Mouse (Mus musculus) urinary bladder, postnatal 4 days (tissue): ENCODE data around the gene Cdca5.
"Not testable (repeated sequence)": the region's sequence is repeated elsewhere in the genome, so short reads cannot be mapped to it uniquely, and the experiment has no call there.

Experiments used
- DNase-seq, 2 experiments: peaks; one replicate each; pipeline ENCODE4 v3.0.0; 2021 to 2022; ENCODE audit warnings: low spot score in 2 of 2

Cdca5 gene

DNA sequence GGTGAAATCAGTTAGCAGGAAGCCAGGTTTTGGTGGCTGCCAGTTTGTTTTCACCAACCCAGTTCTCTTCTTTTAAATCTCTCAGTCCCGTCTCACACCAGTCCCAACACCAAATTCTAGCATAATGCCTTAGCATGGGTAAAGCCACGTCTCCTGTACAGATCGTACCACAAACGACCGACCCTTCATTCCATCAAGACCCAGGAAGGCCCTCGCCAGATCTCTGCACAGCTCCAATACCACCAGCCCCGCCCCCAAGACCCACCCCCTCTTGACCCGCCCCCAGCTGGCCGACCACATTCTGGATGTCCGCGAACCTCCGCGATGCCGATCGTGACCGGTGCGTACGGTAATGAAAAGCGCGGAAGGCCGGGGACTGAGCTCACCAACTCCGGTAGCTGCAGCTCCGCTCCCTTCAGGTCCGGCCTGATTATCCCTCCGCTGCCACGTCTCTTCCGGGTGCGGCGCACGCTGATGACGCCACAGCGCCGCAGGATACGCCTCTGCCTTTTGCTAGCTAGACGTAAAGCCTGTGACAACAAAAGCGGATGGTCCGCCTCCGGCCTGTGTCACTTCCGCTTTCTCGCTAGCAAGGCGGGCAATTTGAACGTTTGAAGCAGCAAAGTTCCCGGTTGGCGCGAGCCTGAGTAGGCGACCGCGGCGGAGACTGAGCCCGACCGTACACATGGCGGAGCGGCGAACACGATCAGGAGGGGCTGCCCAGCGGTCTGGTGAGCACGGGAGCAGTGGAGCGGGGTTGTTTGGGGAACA is at the start of gene Cdca5, which contains the start of gene Zfpl1:
TSS of gene Cdca5 (plus strand) at position 506 of the 771 bp plus-strand sequence.
TSS of gene Zfpl1 (minus strand) at position 479 of the 771 bp plus-strand sequence.
- DNase-seq = peak; percentile 93 to 95

DNA sequence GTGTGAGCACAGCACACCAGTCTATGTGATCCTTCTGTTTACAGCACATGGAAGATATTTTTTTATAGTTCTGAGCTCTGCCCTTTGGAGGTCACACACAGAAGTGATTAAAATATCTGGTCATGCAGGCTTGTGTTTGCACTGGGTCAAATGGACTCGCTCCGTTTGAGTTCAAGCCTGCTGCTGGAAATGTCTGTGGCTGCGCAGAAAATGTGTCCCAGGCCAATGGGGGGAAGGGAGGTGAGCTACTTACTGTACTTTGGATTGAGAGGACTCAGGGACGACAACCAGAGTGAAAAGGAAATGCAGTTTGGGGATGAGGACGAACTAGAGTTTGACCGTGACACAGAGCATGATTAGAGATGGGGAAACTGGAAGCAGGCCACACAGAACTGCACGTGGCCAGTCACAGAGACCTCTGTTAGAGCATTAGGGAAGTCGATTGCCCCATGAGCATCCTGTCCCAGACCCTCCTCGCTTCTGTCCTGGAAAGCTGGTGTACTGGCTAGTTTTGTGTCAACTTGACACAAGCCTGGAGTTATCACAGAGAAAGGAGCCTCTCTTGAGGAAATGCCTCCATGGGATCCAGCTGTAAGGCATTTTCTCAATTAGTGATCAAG is 48.7 kb upstream of the Cdca5 start:
- DNase-seq = no peak

DNA sequence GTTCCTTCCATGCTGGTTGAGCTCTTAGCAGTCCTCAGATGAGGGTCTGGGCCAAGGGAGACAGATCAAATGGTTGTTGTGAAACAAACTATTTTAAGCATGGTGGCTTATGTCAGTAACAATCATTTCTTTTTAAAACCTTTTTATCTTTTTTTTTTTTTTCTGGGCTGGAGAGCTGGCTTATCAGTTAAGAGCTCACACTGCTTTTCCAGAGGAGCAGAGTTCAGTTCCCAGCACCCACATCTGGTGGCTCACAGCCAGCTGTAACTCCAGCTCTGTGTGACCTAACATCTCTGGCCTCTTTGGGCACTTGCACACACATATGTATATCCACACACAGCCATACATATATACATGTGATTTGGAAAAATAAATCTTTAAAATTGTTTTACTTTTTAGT is 47.1 kb upstream of the Cdca5 start:
- DNase-seq = no peak

DNA sequence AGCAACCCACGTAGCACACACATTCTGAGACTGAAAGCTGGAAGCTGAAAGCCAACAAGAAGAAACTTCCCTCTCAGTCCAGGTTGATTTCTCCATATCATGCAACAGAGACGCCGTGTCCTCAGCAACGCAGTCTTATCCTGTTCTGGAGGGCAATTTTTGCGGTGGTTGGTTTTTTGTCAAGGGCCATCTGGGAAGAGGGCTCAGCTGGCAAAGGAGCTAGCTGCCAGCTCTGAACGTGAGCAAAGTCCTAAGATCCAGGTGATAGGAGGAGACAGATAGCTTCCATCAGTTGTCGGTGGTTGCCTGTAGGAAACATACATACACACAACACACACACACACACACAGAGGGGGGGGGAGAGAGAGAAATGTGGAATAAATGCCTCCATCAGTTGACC is 46.5 kb upstream of the Cdca5 start:
- no peak for DNase-seq

DNA sequence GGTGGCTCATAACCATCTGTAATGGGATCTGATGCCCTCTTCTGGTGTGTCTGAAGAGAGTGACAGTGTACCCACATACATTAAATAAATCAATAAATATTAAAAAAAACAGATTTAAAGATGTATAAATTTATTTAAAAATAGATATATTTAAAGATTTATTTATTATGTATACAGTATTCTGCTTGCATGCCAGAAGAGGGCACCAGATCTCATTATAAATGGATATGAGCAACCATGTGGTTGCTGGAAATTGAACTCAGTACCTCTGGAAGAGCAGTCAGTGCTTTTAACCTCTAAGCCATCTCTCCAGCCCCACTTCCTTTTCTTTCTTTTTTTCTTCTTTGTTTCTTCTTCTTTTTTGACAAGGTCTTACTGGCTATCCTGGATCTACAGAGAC is 44.8 kb upstream of the Cdca5 start:
- DNase-seq = no peak

DNA sequence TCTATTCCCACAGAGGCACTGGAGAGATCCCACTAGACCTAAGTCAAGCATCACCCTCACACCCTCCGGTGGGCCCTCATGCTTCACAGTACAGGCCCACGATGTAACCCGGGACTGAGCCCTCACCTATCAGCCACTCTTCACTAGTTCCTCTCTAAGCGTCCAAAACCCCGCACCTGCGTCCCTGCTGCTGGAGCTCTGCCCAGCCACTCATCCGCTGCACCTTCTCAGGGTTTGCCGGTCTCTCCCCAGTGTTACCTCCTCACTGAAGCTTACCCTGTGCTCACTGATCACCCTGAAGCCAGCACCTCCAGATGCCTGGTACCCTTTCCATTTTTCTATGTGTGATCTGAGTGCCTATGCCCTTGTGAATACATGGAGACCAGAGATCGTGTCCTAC is 42.5 kb upstream of the Cdca5 start:
- no peak for DNase-seq

DNA sequence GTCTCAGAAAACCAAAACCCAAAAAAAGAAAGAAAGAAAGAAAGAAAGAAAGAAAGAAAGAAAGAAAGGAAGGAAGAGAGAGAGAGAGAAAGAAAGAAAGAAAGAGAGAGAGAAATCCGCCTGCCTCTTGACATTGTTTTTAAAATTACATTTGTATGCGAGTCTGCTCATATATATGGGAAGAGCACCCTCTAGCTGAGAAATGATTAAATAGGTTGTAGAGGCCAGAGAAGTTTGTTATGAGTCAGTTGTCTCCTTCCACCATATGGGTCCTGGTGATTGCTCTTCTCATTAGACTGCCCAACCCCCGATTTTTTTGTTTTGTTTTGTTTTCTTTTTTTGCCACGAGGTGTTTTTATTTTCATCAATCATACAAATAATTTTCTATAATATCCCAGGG is 40.7 kb upstream of the Cdca5 start:
- DNase-seq = not testable (repeated sequence)

DNA sequence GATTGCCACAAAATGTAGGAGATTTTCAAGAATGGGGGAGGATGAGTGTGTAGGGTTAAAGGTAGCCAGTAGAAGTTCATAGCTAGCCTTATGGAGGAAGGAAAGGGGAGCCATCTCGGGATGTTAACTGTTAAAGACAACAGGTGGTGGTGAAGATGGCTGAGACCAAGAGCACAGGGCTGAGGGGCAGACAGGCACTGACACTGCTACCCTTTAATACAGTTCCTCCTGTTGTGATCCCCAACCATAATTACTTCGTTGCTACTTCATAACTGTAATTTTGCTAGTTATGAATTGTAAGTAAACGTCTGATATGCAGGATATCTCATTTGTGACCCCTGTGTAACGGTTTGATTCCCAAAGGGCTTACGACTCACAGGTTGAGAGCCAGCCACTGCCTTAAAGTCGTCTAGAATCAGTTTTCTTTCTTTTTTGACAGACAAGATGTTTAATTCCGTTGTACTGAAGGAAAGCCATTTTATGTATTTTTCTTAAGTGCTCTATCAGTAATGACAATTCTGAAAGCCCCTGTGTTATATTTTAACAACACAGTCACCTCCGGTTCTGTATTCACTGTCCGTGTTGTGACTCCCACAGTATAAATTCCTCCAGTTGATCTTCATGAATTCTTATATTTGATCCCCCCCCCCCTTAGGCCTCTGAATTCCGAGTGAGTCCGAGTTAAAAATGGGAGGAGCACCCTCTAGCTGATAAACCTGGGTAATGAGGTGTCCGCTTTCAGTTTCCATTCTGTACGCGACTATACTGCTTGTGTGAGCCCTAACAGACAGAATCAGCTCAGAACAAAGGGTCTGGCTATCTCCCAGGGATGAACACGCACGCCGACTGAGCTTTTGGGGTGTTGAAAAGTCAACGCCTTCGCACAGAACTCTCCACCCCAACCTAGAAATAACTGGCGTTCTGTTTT is 39.2 kb upstream of the Cdca5 start:
- no peak for DNase-seq

DNA sequence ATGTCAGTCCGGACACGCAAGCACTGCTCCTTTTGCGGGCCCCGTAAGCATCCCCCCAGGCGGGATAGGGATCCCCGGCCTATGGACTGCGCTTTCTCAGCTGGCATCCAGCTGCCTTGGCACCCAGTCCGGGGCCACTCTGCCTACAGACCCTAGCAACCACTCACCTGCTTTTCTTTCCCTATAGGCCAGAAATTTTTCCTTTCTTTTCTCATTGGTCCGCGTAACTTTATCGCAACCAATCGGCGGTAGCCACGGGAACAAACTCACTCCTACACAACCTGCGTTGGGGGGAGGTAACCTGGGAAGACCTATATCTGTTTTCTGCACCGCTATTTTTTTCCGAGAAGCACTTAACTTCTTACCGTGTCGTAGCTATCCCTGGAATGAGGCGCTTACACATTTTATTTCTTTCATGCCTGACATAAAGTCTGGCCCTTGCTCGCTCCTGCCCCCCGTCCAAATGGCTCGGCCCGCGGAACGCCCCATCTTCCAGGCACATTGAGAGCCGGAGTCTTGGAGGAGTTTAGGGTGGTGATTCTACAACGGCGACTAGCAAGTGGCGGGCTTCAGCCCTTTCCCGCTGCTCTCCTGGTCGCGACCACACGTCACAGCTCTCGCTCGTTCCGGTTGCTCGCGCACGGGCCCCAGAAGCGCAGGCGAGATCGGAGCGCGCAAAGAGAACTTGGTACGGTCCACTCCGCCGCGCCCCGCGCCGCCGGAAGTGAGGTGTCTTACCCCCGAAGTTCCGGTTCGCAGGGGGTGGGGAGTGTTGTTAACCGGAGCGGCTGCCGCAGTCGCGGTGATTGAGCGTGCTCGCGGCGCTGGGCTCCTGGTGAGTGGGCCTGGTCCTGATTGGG is 38.3 kb upstream of the Cdca5 start, which contains the start of gene Syvn1:
TSS of gene Syvn1 (plus strand) at position 283 of the 860 bp plus-strand sequence.
- peak; percentile 85 to 87 for DNase-seq

DNA sequence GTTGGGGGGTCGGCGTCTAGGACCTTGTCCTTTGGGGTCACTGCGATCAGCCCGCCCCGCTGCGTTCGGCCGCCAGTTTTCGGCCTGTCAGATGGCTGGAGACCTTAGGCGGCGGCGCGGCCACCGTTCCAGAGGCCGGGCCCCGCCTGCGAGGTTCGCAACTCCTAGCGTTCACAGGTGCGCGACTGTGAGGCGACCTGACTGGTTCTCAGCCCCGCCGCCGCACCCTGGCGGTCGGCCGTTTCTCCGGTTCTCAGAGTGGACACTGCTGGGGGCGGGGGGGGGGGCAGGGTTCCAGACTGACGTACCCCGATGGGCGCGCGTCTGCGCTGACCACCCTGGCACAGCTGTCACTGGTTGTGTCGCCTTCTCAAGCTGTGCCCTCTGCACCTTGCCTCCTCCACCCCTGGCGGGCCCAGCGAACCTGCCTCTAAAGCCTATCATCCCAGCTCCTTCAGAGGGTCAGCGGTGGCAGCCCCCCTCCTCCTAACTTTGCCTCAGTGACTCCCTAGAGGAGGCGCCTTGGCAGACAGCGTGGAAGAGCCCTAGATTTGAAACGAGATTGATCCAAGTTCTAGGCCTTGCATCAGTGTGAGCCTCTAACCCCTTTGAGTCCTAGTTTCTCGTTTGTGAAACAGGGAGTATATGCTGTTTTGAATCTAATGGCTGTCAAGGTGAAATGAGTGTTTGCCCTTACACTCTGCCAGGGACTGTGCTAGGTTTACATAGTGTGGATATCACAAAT is 37.5 kb upstream of the Cdca5 start:
- DNase-seq = no peak

DNA sequence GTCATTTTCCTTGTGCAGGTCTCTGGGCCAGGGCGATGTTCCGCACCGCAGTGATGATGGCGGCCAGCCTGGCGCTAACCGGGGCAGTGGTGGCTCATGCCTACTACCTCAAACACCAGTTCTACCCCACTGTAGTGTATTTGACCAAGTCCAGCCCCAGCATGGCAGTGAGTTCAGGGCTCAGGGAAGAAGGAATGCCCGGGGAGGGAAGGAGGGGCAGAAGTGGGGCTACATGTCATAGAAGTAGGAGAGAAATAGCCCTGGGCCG is 37.0 kb upstream of the Cdca5 start:
- no peak for DNase-seq

DNA sequence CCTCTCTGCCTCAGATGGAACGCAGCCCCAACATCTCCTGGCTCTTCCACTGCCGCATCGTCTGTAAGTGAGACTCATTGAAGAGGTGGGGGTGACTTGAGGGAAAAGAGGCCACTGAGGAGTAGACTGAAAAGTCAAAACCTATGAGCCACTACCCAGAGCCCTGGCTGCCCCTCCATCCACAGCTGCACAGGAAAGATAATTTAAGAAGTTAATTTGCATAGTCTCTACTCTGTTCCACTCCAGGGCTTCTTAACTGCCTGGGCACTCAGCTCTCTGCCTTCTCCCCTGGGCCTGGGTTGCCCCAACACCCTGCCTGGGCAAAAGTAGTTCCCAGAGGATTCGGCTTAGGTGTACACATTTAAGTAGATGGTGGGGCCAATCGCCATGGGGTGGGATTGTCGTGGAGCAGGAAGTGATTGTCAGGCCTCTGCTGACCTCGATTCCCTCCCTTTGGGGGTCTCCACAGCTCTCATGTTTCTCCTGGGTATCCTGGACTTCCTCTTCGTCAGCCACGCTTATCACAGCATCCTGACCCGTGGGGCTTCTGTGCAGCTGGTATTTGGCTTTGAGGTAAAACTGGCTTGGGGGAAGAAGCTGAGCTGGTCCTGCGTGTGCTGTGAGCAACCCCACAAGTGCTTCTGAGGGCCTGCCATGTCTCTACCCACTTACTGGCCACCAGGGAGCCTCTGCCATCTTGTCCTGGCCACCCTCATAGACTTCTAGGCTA is 35.9 kb upstream of the Cdca5 start:
- no peak for DNase-seq

DNA sequence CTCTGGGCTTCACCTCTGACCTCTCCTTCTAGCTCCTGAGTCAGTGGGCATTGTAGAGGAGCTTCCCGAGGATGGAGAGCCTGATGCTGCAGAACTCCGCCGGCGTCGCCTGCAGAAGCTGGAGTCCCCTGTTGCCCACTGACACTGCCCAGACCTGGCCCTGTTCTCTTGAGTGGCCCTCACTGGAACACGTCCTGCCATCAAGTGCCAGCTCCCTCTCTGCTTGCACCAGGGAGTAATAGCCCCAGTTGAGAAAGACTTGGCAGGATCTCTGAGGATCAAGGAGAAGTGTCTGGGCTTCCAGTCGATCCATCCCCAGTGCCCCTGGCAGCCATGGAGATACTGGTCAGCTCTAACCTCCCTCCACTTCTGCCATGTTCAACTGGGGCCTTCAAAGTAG is 32.3 kb upstream of the Cdca5 start:
- DNase-seq = no peak

DNA sequence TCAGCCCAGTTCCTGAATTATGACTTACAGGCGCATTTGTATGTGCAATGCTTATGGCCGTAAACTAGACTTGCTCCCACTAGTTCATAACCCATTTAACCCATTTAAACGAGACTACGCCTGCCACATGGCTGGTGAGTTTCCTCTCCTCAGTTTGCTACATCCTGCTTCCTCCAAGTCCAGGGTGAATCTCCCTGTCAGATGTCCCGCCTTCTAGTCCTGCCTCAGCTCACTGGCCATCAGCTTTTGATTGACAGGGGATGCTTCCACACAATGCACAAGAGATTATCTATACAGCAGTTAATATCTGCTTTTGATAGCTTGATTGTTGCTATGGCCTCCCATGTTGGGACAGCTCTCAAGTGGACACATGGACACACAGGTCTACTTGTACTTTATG is 30.5 kb upstream of the Cdca5 start:
- no peak for DNase-seq

DNA sequence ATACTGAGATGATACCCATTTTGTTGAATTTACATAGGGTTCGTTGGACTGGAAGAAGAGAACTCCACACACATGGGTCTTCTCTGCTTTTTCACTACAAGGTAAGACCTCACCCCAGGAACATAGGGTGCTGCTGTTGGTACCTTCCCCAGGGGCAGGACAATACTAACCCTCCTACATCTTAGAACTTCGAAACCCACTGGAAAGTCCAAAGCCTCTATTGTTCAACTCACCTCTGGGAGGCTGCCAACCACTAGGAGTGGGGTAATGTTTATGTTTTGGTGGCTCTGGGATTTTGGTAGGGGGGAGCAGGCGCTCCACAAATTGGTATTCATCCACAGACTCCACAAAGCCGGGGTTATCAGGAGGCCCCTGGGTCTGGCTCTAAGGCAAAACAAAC is 28.1 kb upstream of the Cdca5 start:
- DNase-seq = no peak

DNA sequence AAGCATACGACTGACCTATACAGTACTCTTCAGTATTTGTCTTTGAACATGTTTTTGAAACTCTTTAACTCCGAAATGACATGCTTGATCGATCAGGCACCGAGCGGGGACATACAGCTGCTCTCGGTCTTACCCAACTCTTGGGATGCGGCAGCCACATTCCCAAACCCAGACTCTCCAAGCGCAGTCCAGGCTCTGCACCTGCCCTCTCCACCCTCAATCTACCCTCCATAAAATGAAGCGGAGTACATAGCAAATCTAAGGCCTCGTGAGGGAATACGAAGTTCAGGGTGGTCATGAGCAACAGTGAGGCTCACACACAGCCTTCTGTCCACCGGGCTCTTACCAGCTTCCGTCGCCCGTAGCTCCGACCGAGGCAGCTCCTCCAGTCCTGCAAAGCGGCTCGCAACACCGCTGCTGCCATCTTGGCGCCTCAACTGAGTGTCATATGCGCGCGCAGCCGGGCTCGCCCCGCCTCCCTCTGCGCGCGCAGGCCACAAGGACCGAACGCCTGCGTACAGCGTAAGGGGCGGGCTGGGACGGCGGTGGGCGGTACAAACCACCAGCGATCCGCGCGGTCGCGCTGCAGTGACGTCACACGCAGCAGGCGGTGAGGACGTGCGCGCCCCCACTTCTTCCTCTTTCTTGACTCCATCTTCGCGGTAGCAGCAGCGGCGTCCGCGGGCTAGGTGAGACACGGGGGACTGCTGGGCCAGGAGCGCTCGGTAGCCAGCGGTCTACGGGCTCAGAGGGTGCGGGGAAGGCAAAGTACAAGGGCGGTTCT is 27.3 kb upstream of the Cdca5 start, which contains the start of the genes Mrpl49 and Fau:
TSS of gene Mrpl49 (minus strand) at position 473 of the 784 bp plus-strand sequence.
TSS of gene Fau (plus strand) at position 532 of the 784 bp plus-strand sequence.
- DNase-seq = peak; percentile 98 to 99

DNA sequence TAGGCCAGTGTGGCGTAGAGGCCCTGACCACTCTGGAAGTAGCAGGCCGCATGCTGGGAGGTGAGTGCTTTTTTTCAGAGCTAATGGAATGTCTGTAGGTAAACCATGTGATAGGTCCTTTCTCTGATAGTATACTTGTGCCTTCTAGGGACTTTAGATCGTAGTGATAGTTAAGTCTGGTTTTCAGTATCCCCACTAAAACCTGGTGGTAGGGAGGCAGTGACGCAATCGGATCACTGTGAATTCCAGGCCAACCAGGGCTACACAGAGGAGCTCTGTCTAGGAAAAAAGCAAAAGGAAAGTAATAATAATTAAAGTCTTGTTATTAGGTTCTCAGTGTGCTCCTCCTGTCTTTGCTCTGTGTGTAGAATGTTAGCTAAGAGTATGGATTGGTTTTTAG is 26.3 kb upstream of the Cdca5 start:
- DNase-seq = no peak

DNA sequence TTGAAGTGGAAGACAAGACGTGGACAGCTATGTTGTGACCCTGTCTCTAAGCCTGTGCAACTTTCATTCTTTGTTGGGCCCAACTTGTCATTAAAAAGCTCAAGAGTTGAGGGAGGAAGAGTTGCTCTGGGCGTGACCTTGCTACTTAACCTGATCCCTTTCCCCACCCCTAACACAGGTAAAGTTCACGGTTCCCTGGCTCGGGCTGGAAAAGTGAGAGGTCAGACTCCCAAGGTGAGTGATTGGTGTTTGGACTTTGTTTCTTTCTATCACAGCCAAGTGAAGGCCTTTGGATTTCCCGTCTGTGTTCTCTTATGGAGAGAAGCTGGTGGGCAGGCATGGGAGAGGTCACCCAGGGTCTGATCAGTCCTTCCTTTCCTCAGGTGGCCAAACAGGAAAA is 25.8 kb upstream of the Cdca5 start:
- no peak for DNase-seq

DNA sequence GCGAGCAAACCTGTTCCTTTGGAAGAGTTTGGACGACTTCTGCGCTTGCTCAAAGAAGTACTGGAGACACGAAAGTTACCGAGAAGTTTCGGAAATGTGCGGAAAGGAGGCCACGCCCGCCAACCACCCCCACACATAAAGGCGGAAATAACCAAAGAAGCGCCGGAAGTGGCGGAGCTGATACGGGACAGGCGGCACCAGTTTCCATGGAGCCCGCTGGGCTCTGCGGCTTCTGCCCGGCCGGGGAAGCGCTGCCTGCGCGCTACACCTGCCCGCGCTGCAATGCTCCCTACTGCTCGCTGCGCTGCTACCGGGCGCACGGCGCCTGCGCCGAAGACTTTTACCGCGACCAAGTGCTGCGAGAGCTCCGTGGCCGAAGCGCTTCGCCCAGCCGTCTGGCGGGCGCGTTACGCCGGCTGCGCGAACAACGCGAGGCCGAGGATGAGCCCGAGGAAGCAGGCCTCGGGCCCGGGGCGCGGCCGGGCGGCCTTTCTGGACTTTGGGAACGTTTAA is 23.7 kb upstream of the Cdca5 start, which contains the start of gene Znhit2:
TSS of gene Znhit2 (plus strand) at position 172 of the 513 bp plus-strand sequence.
- peak; percentile 91 for DNase-seq
